Mouse (Mus musculus): ENCODE results near the gene Sowahd. TPM values are rescaled to one million over a fixed set of nuclear protein-coding genes. Genes with fewer than 3 reads are reported as not detected.

Gene Sowahd
- polyA plus RNA-seq, 1 experiment from 2014 or later = 0.10 TPM

Other genes starting within 250 kb of the Sowahd start
- gene Ube2a, start 174.9 kb upstream of the Sowahd start, polyA plus RNA-seq (2015; fragmentation: Nextera tagmentation; extraction: Ambion mirVana) = 120 and 122 TPM in 2 replicates
- gene C330007P06Rik, start 174.7 kb upstream of the Sowahd start, polyA plus RNA-seq (2015; fragmentation: Nextera tagmentation; extraction: Ambion mirVana) = 23.4 and 24.7 TPM in 2 replicates
- gene Nkrf, start 145.9 kb upstream of the Sowahd start, polyA plus RNA-seq (2015; fragmentation: Nextera tagmentation; extraction: Ambion mirVana) = 14.4 and 14.6 TPM in 2 replicates
- gene Sept6, start 57.1 kb upstream of the Sowahd start, polyA plus RNA-seq (2015; fragmentation: Nextera tagmentation; extraction: Ambion mirVana) = 76.5 TPM in 2 replicates
- 349 and 381 TPM in 2 replicates for gene Rpl39, start 36.6 kb downstream of the Sowahd start, polyA plus RNA-seq (2015; fragmentation: Nextera tagmentation; extraction: Ambion mirVana)
- gene Upf3b, start 61.5 kb downstream of the Sowahd start, polyA plus RNA-seq (2015; fragmentation: Nextera tagmentation; extraction: Ambion mirVana) = 33.6 and 36.2 TPM in 2 replicates
- gene Nkap, start 78.0 kb downstream of the Sowahd start, polyA plus RNA-seq (2015; fragmentation: Nextera tagmentation; extraction: Ambion mirVana) = 24.2 and 25.0 TPM in 2 replicates
- 0.28 and 0.30 TPM in 2 replicates for gene Akap14, start 120.0 kb downstream of the Sowahd start, polyA plus RNA-seq (2015; fragmentation: Nextera tagmentation; extraction: Ambion mirVana)
- 683 and 716 TPM in 2 replicates for gene Ndufa1, start 142.3 kb downstream of the Sowahd start, polyA plus RNA-seq (2015; fragmentation: Nextera tagmentation; extraction: Ambion mirVana)
- 18.6 and 20.0 TPM in 2 replicates for gene Rnf113a1, start 142.4 kb downstream of the Sowahd start, polyA plus RNA-seq (2015; fragmentation: Nextera tagmentation; extraction: Ambion mirVana)
- not detected in 2 replicates for gene Gm9, start 162.2 kb downstream of the Sowahd start, polyA plus RNA-seq (2015; fragmentation: Nextera tagmentation; extraction: Ambion mirVana)
- gene Rhox1, start 173.4 kb downstream of the Sowahd start, polyA plus RNA-seq (2015; fragmentation: Nextera tagmentation; extraction: Ambion mirVana) = not detected in 2 replicates
- gene Rhox2a, start 196.1 kb downstream of the Sowahd start, polyA plus RNA-seq (2015; fragmentation: Nextera tagmentation; extraction: Ambion mirVana) = 0.32 TPM in 1 of 2 replicates, not detected in the other
- not detected in 2 replicates for gene Rhox3a, start 201.1 kb downstream of the Sowahd start, polyA plus RNA-seq (2015; fragmentation: Nextera tagmentation; extraction: Ambion mirVana)
- gene Rhox4a, start 216.5 kb downstream of the Sowahd start, polyA plus RNA-seq (2015; fragmentation: Nextera tagmentation; extraction: Ambion mirVana) = not detected in 2 replicates

Data from hindbrain, embryonic 13.5 days (tissue).